ENCODE assay signal across 7 mouse cellular contexts in the genomic region with DNA sequence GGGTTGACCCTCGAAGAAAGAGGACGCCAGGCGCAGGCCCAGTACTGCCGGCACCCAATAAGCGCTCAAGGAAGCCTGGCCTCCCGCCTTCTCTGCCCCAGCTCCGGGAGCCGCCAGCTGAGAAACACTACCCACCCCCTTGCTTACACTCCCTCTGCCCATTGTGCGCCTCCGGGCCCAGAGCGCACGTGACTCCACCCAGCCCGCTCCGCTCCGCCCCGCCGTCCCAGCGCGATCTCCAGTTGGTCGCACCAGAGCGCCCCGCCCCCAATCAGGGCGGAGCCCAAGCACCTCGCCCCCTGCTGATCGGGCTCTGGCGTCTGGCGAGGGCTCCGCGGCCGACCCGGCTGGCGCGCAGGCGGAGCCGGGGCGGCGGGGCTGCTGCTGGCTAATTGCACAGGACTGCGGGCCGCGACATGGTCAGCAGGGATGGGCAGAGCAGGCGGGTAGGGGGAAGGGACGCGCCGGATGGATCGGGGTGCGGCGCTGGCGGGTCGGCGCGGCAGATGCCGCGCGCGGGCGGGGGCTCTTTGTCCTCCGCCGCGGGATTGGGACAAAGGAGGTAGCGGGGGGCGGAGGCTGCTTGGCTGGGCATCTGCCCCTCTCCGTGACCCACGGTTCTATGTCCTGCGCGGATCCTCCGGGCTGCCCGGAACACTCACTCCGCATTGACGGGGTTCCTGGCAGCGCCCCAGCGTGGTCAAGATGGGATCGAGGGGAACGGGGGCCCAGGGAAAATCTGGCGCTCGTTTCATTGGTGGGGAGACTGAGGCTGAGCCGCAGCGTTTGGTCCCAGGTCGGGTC. TPM values are rescaled to one million over a fixed set of nuclear protein-coding genes. Genes with fewer than 3 reads are reported as not detected.
DNase-seq lines count a peak whose midpoint lies in the region; ATAC-seq lines count a peak whose summit lies in the region.

A gene (minus strand): TSS at position 129 of the 804 bp plus-strand sequence.

- H3K4me2 ChIP-seq in intestine, embryonic 16.5 days (ENCODE audit: low read depth, low read length): peak within 1 kb of the TSS; percentile 72
- H3K4me2 ChIP-seq in midbrain, embryonic 11.5 days: peak within 1 kb of the TSS; percentile 78

- H3K9me3 ChIP-seq in intestine, embryonic 16.5 days (ENCODE audit: control insufficient read depth, low read length): no peaks in the 10 kb centered on the region
- no peaks in the 10 kb centered on the region for H3K9me3 ChIP-seq in midbrain, embryonic 11.5 days (ENCODE audit: control insufficient read depth, low read length)

- H3K4me1 ChIP-seq in intestine, embryonic 16.5 days (ENCODE audit: control insufficient read depth, insufficient read depth, low read length): peaks cover 38% of the 10 kb centered on the region
- H3K4me1 ChIP-seq in midbrain, embryonic 11.5 days (ENCODE audit: control insufficient read depth, insufficient read depth, low read length): peaks cover 41% of the 10 kb centered on the region

- peak; percentile 96 for DNase-seq in adrenal gland, adult 8-10 months
- peak; percentile 99 for DNase-seq in embryo, embryonic 9.5 days (ENCODE audit: extremely low spot score)
- peak; percentile 97 to 99 for DNase-seq in gastrocnemius, postnatal 4 days (ENCODE audit: low spot score in 2 of 2)
- DNase-seq in left cerebral cortex, postnatal 36 days (ENCODE audit: low spot score in 2 of 2): peak; percentile 95 to 97
- peak; percentile 100 for DNase-seq in midbrain, embryonic 11.5 days (ENCODE audit: low spot score, missing footprints)
- DNase-seq in skeletal muscle tissue, adult 2 months (ENCODE audit: low read depth, low spot score): peak; percentile 93

- intact Hi-C loops in left cerebral cortex, postnatal 36 days (cut with DNase I): loop anchor here (5.0 kb wide), 1 partner anchor 36 kb away; no protein-coding TSS in a partner anchor

- WGBS in intestine, embryonic 16.5 days: under 1% methylated on average over 76 of the region's 78 CpGs
- WGBS in midbrain, embryonic 11.5 days: under 1% methylated on average over 74 of the region's 78 CpGs

- no peaks in the 10 kb centered on the region for H3K36me3 ChIP-seq in intestine, embryonic 16.5 days (ENCODE audit: control insufficient read depth, insufficient read depth, low read length)
- no peaks in the 10 kb centered on the region; the same call in 1 of the 2 replicates for H3K36me3 ChIP-seq in midbrain, embryonic 11.5 days (ENCODE audit: control insufficient read depth, insufficient read depth, low read length)

- peak; percentile 97 for ATAC-seq in intestine, embryonic 16.5 days
- peak; percentile 98 for ATAC-seq in midbrain, embryonic 11.5 days (ENCODE audit: low FRiP score)

- peak within 1 kb of the TSS; percentile 80 for H3K4me3 ChIP-seq in intestine, embryonic 16.5 days (ENCODE audit: low read length)
- H3K4me3 ChIP-seq in midbrain, embryonic 11.5 days (ENCODE audit: low read depth, low read length): peak within 1 kb of the TSS; percentile 76

- peak within 1 kb of the TSS; percentile 88 for H3K9ac ChIP-seq in intestine, embryonic 16.5 days (ENCODE audit: low read depth, low read length)
- H3K9ac ChIP-seq in midbrain, embryonic 11.5 days (ENCODE audit: low read length): peak within 1 kb of the TSS; percentile 92

- no peaks in the 10 kb centered on the region for H3K27me3 ChIP-seq in intestine, embryonic 16.5 days (replicated peaks; ENCODE audit: control insufficient read depth, insufficient read depth, low read length)
- H3K27me3 ChIP-seq in midbrain, embryonic 11.5 days (ENCODE audit: control insufficient read depth, insufficient read depth, low read length): no peaks in the 10 kb centered on the region

- peak within 1 kb of the TSS; percentile 85 for H3K27ac ChIP-seq in intestine, embryonic 16.5 days (ENCODE audit: low read length)
- peak within 1 kb of the TSS; percentile 98 for H3K27ac ChIP-seq in midbrain, embryonic 11.5 days (ENCODE audit: low read depth, low read length)

RNA-seq across cellular contexts. Expression of the gene that starts here (rescaled TPM):
- total RNA-seq in adrenal gland, adult 8-10 months (2022): 10 to 100 TPM; 38.0 to 56.2 (median 46.3) TPM
- 10 to 100 TPM; 49.1 to 53.1 TPM for total RNA-seq in gastrocnemius, postnatal 4 days (2021)
- polyA plus RNA-seq in intestine, embryonic 16.5 days (2015; fragmentation: Nextera tagmentation; extraction: Ambion mirVana): 110 and 114 TPM in 2 replicates
- total RNA-seq in left cerebral cortex, postnatal 36 days (2021): 10 to 100 TPM; 11.1 to 13.0 TPM
- 61.8 and 63.4 TPM in 2 replicates for polyA plus RNA-seq in midbrain, embryonic 11.5 days (2014; fragmentation: Nextera tagmentation; extraction: Ambion mirVana)

Comparison
In these comparisons a context has a peak if more than half of its experiments do, and no peak if none do; other contexts are left out.
1. Peak in every context shown above with its lines: DNase-seq, ATAC-seq, H3K4me3 ChIP-seq and H3K27ac ChIP-seq.